Mouse (Mus musculus) CH12.LX (cell line): ENCODE measurements around the gene E130114P18Rik. TPM values are rescaled to one million over a fixed set of nuclear protein-coding genes. Genes with fewer than 3 reads are reported as not detected.

ENCODE experiments used
- DNase-seq: peaks from one replicate; pipeline ENCODE4 v3.0.0-alpha.2; 2013; ENCODE audit errors: extremely low read depth
- H3K27ac ChIP-seq: 2 replicates; pipeline ENCODE4 v1.5.1; 2012; ENCODE audit warnings: low read depth, mild to moderate bottlenecking, control low read depth, moderate library complexity; ENCODE audit not compliant: insufficient read depth
- H3K27me3 ChIP-seq: replicated peaks from 2 replicates; pipeline ENCODE3; 2012; ENCODE audit warnings: inconsistent platforms
- H3K36me3 ChIP-seq, 2 experiments: replicated peaks in 1 of 2; 2 replicates each; pipeline versions ENCODE3 to v1.6.1; 2012; ENCODE audit warnings: inconsistent platforms in 1 of 2, low read length in 1 of 2, mild to moderate bottlenecking in 1 of 2, mixed read lengths in 1 of 2, moderate library complexity in 1 of 2; ENCODE audit not compliant: control insufficient read depth in 1 of 2, insufficient read depth in 1 of 2
- H3K4me1 ChIP-seq, 2 experiments: 2 replicates each; pipeline ENCODE4 v1.6.1; 2012; ENCODE audit warnings: inconsistent platforms in 1 of 2, moderate library complexity in 1 of 2; ENCODE audit not compliant: insufficient read depth in 2 of 2, control insufficient read depth in 1 of 2
- H3K4me2 ChIP-seq: 2 replicates; pipeline ENCODE4 v1.6.1; 2012; ENCODE audit warnings: low read depth, mild to moderate bottlenecking, control low read depth; ENCODE audit not compliant: poor library complexity, insufficient read depth, severe bottlenecking
- H3K4me3 ChIP-seq, 3 experiments: fragments of 150-350 bp in 1 of 3; sonication (generic) in 1 of 3; replicated peaks in 1 of 3; 2 replicates each; pipeline versions ENCODE3 to v1.5.1; 2011 to 2012; ENCODE audit warnings: low read depth in 2 of 3, low read length in 2 of 3, mild to moderate bottlenecking in 2 of 3, moderate library complexity in 2 of 3, control low read depth in 1 of 3, improper control_type of control experiment in 1 of 3, inconsistent platforms in 1 of 3, mixed read lengths in 1 of 3; ENCODE audit not compliant: poor library complexity in 1 of 3
- H3K79me2 ChIP-seq: replicated peaks from 2 replicates; pipeline ENCODE4 v1.6.1; 2012; ENCODE audit warnings: mild to moderate bottlenecking, moderate library complexity; ENCODE audit not compliant: control insufficient read depth, poor library complexity, insufficient read depth, severe bottlenecking; ENCODE audit errors: extremely low read depth
- H3K9ac ChIP-seq: 2 replicates; pipeline ENCODE4 v1.6.1; 2012; ENCODE audit warnings: low read depth, mild to moderate bottlenecking, control low read depth, moderate library complexity; ENCODE audit not compliant: insufficient read depth
- H3K9me3 ChIP-seq: replicated peaks from 2 replicates; pipeline ENCODE3; 2012; ENCODE audit warnings: low read length, inconsistent platforms, mixed read lengths
- CTCF ChIP-seq, 2 experiments: IDR thresholded peaks in 1 of 2; conservative IDR thresholded peaks in 1 of 2; 2 replicates each; pipeline ENCODE4 v1.5.1; 2011 to 2012; ENCODE audit warnings: low read depth in 2 of 2, low read length in 2 of 2, improper control_type of control experiment in 1 of 2, inconsistent platforms in 1 of 2, mild to moderate bottlenecking in 1 of 2, moderate library complexity in 1 of 2
- E2F4 ChIP-seq: IDR thresholded peaks from 2 replicates; pipeline ENCODE4 v1.6.1; 2011; ENCODE audit warnings: low read depth, low read length, improper control_type of control experiment; ENCODE audit not compliant: insufficient replicate concordance
- ELF1 ChIP-seq: IDR thresholded peaks from 2 replicates; pipeline ENCODE4 v1.6.1; 2014; ENCODE audit warnings: low read depth, mild to moderate bottlenecking, inconsistent platforms, low read length, improper control_type of control experiment
- ETS1 ChIP-seq: conservative IDR thresholded peaks from 2 replicates; pipeline ENCODE4 v1.6.1; 2012; ENCODE audit warnings: low read depth, mild to moderate bottlenecking, inconsistent platforms, low read length, improper control_type of control experiment, moderate library complexity
- HCFC1 ChIP-seq: IDR thresholded peaks from 2 replicates; pipeline ENCODE4 v1.6.1; 2012; ENCODE audit warnings: low read depth, mild to moderate bottlenecking, inconsistent platforms, low read length, improper control_type of control experiment
- IRF4 ChIP-seq: IDR thresholded peaks from 2 replicates; pipeline ENCODE4 v1.6.1; 2014; ENCODE audit warnings: low read depth, mild to moderate bottlenecking, inconsistent platforms, low read length, improper control_type of control experiment
- JUND ChIP-seq: conservative IDR thresholded peaks from 2 replicates; pipeline ENCODE4 v1.6.1; 2011; ENCODE audit warnings: low read depth, low read length, improper control_type of control experiment
- MAFK ChIP-seq: IDR thresholded peaks from 2 replicates; pipeline ENCODE4 v1.6.1; 2011; ENCODE audit warnings: low read length, improper control_type of control experiment; ENCODE audit not compliant: insufficient replicate concordance
- MAX ChIP-seq: IDR thresholded peaks from 2 replicates; pipeline ENCODE4 v1.6.1; 2011; ENCODE audit warnings: low read length, improper control_type of control experiment
- MEF2A ChIP-seq: IDR thresholded peaks from 2 replicates; pipeline ENCODE4 v1.6.1; 2014; ENCODE audit warnings: low read depth, mild to moderate bottlenecking, inconsistent platforms, low read length, improper control_type of control experiment, borderline replicate concordance
- MXI1 ChIP-seq: IDR thresholded peaks from 2 replicates; pipeline ENCODE4 v1.6.1; 2011; ENCODE audit warnings: mild to moderate bottlenecking, low read depth, low read length, improper control_type of control experiment
- MYC ChIP-seq: IDR thresholded peaks from 2 replicates; pipeline ENCODE4 v1.6.1; 2011; ENCODE audit warnings: low read depth, mild to moderate bottlenecking, improper control_type of control experiment, low read length
- NELFE ChIP-seq: IDR thresholded peaks from 2 replicates; pipeline ENCODE4 v1.6.1; 2011; ENCODE audit warnings: low read depth, low read length, improper control_type of control experiment
- POLR2A ChIP-seq: IDR thresholded peaks from 2 replicates; pipeline ENCODE4 v1.6.1; 2011; ENCODE audit warnings: low read depth, mild to moderate bottlenecking, improper control_type of control experiment, low read length
- POLR2AphosphoS2 ChIP-seq: IDR thresholded peaks from 2 replicates; pipeline ENCODE4 v1.6.1; 2011; ENCODE audit warnings: low read depth, low read length, improper control_type of control experiment
- SIN3A ChIP-seq: IDR thresholded peaks from 2 replicates; pipeline ENCODE4 v1.6.1; 2012; ENCODE audit warnings: low read length, improper control_type of control experiment, inconsistent platforms
- UBTF ChIP-seq: IDR thresholded peaks from 2 replicates; pipeline ENCODE4 v1.6.1; 2012; ENCODE audit warnings: low read depth, mild to moderate bottlenecking, inconsistent platforms, low read length, improper control_type of control experiment, moderate library complexity
- USF1 ChIP-seq: IDR thresholded peaks from 2 replicates; pipeline ENCODE4 v1.6.1; 2014; ENCODE audit warnings: low read depth, mild to moderate bottlenecking, inconsistent platforms, low read length, improper control_type of control experiment
- ZKSCAN1 ChIP-seq: IDR thresholded peaks from 2 replicates; pipeline ENCODE4 v1.6.1; 2012; ENCODE audit warnings: low read depth, inconsistent platforms, low read length, improper control_type of control experiment, borderline replicate concordance
- ZMIZ1 ChIP-seq: IDR thresholded peaks from 2 replicates; pipeline ENCODE4 v1.6.1; 2012; ENCODE audit warnings: low read depth, mild to moderate bottlenecking, inconsistent platforms, low read length, improper control_type of control experiment
- ZNF384 ChIP-seq: IDR thresholded peaks from 2 replicates; pipeline ENCODE4 v1.6.1; 2012; ENCODE audit warnings: low read depth, low read length, improper control_type of control experiment, inconsistent platforms
- dilution Hi-C: fragments of 300-500 bp; cut with MboI; formaldehyde crosslinking; loops from 2 replicates; pipeline ENCODE4 v1.14.3; 2020; ENCODE audit warnings: low sequenced_read_pairs; ENCODE audit not compliant: extremely low pct_unique_long_range_greater_than_20kb, extremely low pct_ligation_motif_present
- in situ Hi-C: fragments of 300-500 bp; cut with MboI; formaldehyde crosslinking; loops from 3 replicates; pipeline ENCODE4 v1.14.3; 2019; ENCODE audit warnings: low sequenced_read_pairs, low pct_ligation_motif_present, low pct_unique_long_range_greater_than_20kb, mixed read lengths
- polyA plus RNA-seq: library from polyadenylated mRNA; unstranded; fragments of >175 nt; gene quantifications from 2 replicates; pipeline ENCODE4 v1.2.1, GENCODE M21; 2012; ENCODE audit warnings: low read depth; ENCODE audit not compliant: insufficient read length
- total RNA-seq, 2 experiments: library from RNA; depleted of rRNA; stranded (reverse); fragments of 300-350 nt in 1 of 2; fragments of >200 nt in 1 of 2; gene quantifications; 2 replicates each; pipeline ENCODE4 v1.2.3; 2012 to 2014

E130114P18Rik gene
- total and polyA plus RNA-seq, 3 experiments: not detected

DNA sequence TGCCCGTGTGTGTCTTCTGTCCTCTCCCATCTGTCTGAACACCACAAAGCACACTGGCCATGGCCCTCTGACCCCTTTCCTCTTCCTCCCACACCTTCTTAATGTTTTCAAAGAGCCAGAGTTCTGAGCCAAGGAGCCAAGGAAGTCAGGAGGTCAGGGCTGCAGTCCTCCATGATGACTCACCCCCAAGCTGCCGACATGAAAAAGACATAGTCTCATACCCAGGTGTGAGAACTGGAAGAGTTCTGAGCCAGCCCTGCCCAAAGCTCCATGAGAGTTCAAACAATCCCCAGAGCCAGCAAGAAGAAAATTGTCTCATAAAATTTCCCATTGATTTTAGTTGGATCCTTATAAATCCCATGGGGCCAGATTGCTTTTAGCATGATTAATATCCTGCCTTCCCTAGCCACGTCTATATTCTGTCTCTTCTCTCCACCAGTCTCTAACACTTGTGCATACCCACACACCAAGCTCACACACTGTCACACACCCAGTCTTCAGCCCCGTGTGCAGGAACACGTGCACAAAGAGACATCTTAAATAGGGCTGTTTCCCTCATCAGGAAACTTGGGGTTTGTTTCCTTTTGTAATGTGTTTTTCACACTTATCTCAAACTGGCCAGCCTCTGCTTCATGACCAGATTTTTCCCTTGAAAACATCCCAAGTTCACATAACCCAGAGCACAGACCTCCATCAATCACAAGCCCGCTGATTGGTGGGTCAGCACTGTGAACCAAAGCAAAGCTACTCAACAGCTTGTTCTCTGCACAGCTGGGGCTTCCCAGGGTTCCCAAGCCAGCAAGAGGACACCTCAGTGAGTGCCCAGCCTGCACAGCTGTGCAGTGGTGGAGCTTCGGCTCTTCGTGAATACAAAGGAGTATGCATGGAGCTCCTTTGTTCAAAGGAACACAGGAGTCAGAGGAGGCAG, 88.2 kb downstream of the E130114P18Rik start:
- H3K27ac ChIP-seq: no peak overlapping the region
- H3K9ac ChIP-seq: no peak overlapping the region
- dilution Hi-C loops: no loop called here
- no peaks in the 10 kb centered on the region for H3K36me3 ChIP-seq
- no peak overlapping the region for H3K4me2 ChIP-seq
- H3K4me3 ChIP-seq: no peak overlapping the region
- no peaks in the 10 kb centered on the region for H3K79me2 ChIP-seq
- no peak for DNase-seq
- peaks cover 77% of the 10 kb centered on the region for H3K9me3 ChIP-seq
- no peaks in the 10 kb centered on the region for H3K27me3 ChIP-seq
- H3K4me1 ChIP-seq: no peaks in the 10 kb centered on the region
- in situ Hi-C loops: no loop called here
- TF ChIP-seq MAFK: no peak
- TF ChIP-seq ELF1: no peak
- TF ChIP-seq, all 38 proteins: peak for 0

GRCm38 (mm10) chr4:97686020-97686419, 91.9 kb downstream of the E130114P18Rik start:
- TF ChIP-seq SIN3A (no peak), UBTF (no peak), JUND (no peak), ZKSCAN1 (no peak), ETS1 (no peak), MAFK (no peak), MAX (no peak), MEF2A (no peak), NELFE (no peak), E2F4 (no peak), MYC (no peak), POLR2AphosphoS2 (no peak), ZNF384 (no peak), MXI1 (no peak), IRF4 (no peak), ZMIZ1 (no peak), HCFC1 (no peak), USF1 (no peak), CTCF (conservative IDR thresholded peaks at IDR 0.05 in 1 of 2, IDR thresholded peaks at IDR 0.05 in 1 of 2; ENCODE audit: low read depth in 2 of 2, low read length in 2 of 2) (no peak), POLR2A (no peak)
- no peak overlapping the region for H3K4me3 ChIP-seq
- no peaks in the 10 kb centered on the region for H3K4me1 ChIP-seq
- in situ Hi-C loops: no loop called here
- H3K4me2 ChIP-seq: no peak overlapping the region
- no peak overlapping the region for H3K27ac ChIP-seq
- no peaks in the 10 kb centered on the region for H3K79me2 ChIP-seq
- H3K9me3 ChIP-seq: peaks cover 72% of the 10 kb centered on the region
- H3K36me3 ChIP-seq: no peaks in the 10 kb centered on the region
- H3K27me3 ChIP-seq: no peaks in the 10 kb centered on the region
- DNase-seq: no peak
- dilution Hi-C loops: no loop called here
- H3K9ac ChIP-seq: no peak overlapping the region
